ENCODE assay signal across 15 mouse cellular contexts in the genomic region with DNA sequence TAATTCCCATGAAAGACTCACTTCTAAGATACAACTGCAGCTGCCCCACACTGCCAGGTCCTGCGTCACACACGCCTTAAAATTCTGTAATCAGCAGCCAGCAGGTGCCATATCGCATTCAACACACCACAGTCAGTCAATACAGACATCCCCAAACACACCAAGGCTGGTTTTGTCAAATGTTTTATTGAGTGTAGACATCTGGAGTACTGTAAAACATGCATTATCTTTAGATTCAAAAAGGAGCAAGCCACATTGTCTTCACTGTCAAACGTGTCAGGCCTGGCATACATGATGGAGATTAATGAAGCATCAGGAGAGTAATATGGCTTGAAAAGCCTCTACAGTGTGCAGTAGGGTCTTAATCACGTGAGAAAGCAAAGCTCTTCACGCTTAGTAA.
DNase-seq lines count a peak whose midpoint lies in the region; ATAC-seq and TF ChIP-seq lines count a peak whose summit lies in the region.
"Had no signal": no experiment of that assay in that cellular context is flagged by ENCODE, and none has a peak within 500 bp of the region (broad histone marks: within the 10 kb centered on the region; RNA-seq: fewer than 3 reads in every experiment).

No protein-coding gene starts in this region.

- no peak overlapping the region for H3K9ac ChIP-seq in forebrain, embryonic 15.5 days (replicated peaks)
- no peak overlapping the region for H3K9ac ChIP-seq in forebrain, postnatal 0 days
- no peak overlapping the region for H3K9ac ChIP-seq in MEL (ENCODE audit: control insufficient read depth, low read depth, low read length, poor library complexity, severe bottlenecking)
- H3K9ac ChIP-seq: embryonic facial prominence, embryonic 12.5 days; heart, embryonic 15.5 days; lung, embryonic 14.5 days had no signal

- no peak overlapping the region for H3K4me3 ChIP-seq in forebrain, embryonic 15.5 days
- no peak overlapping the region for H3K4me3 ChIP-seq in forebrain, postnatal 0 days (ENCODE audit: low read depth, low read length)
- no peak overlapping the region for H3K4me3 ChIP-seq in MEL (ENCODE audit: control insufficient read depth in 1 of 2, insufficient read depth in 1 of 2, low read depth in 2 of 2, low read length in 2 of 2)
- H3K4me3 ChIP-seq in erythroblast, embryonic 14.5 days (replicated peaks), result peak overlapping the region; percentile 33
- H3K4me3 ChIP-seq: embryonic facial prominence, embryonic 12.5 days; heart, embryonic 15.5 days; midbrain, embryonic 10.5 days had no signal

- no peaks in the 10 kb centered on the region for H3K79me2 ChIP-seq in MEL (ENCODE audit: control insufficient read depth, insufficient read depth, low read length, poor library complexity)

- no peak for DNase-seq in forebrain, postnatal 0 days
- DNase-seq in MEL (ENCODE audit: low read depth, low spot score) (peak; percentile 84), adipocyte (ENCODE audit: low spot score) (no peak)
- no peak for DNase-seq in ovary, postnatal 14 days (ENCODE audit: low spot score)
- DNase-seq: adrenal gland, adult 2 months; cerebellum, adult 8-10 months; kidney, postnatal 25 days; lung, embryonic 14.5 days had no signal

- H3K27me3 ChIP-seq in forebrain, embryonic 15.5 days, result no peaks in the 10 kb centered on the region
- no peaks in the 10 kb centered on the region for H3K27me3 ChIP-seq in forebrain, postnatal 0 days (ENCODE audit: insufficient read depth, low read length)
- no peaks in the 10 kb centered on the region for H3K27me3 ChIP-seq in MEL (ENCODE audit: control insufficient read depth in 1 of 2, insufficient read depth in 2 of 2, low read length in 2 of 2)
- H3K27me3 ChIP-seq in erythroblast, embryonic 14.5 days (ENCODE audit: control insufficient read depth), result no peaks in the 10 kb centered on the region
- H3K27me3 ChIP-seq: embryonic facial prominence, embryonic 12.5 days; heart, embryonic 15.5 days had no signal

- no peak overlapping the region for H3K4me2 ChIP-seq in forebrain, embryonic 15.5 days (replicated peaks)
- H3K4me2 ChIP-seq in forebrain, postnatal 0 days (ENCODE audit: low read depth), result no peak overlapping the region
- H3K4me2 ChIP-seq: embryonic facial prominence, embryonic 12.5 days; heart, embryonic 15.5 days; lung, embryonic 14.5 days had no signal

- H3K36me3 ChIP-seq in forebrain, embryonic 15.5 days, result no peaks in the 10 kb centered on the region
- no peaks in the 10 kb centered on the region for H3K36me3 ChIP-seq in forebrain, postnatal 0 days (ENCODE audit: insufficient read depth)
- no peaks in the 10 kb centered on the region for H3K36me3 ChIP-seq in MEL (ENCODE audit: control insufficient read depth in 1 of 2, insufficient read depth in 2 of 2, low read length in 2 of 2)
- H3K36me3 ChIP-seq in erythroblast, embryonic 14.5 days (ENCODE audit: control insufficient read depth), result peaks cover 28% of the 10 kb centered on the region
- H3K36me3 ChIP-seq: embryonic facial prominence, embryonic 12.5 days; heart, embryonic 15.5 days had no signal

- H3K27ac ChIP-seq in forebrain, embryonic 15.5 days (replicated peaks), result peak overlapping the region; percentile 17; the same call in 1 of the 2 replicates
- H3K27ac ChIP-seq in forebrain, postnatal 0 days (ENCODE audit: low read depth, low read length), result no peak overlapping the region
- no peak overlapping the region for H3K27ac ChIP-seq in MEL (ENCODE audit: control insufficient read depth, low read depth, low read length)
- H3K27ac ChIP-seq: embryonic facial prominence, embryonic 12.5 days; heart, embryonic 15.5 days; midbrain, embryonic 10.5 days had no signal

- 41% methylated on average over 6 of the region's 6 CpGs for WGBS in forebrain, embryonic 15.5 days
- WGBS in forebrain, postnatal 0 days, result 40% methylated on average over 6 of the region's 6 CpGs

- no peak for ATAC-seq in forebrain, embryonic 15.5 days (replicated peaks)
- ATAC-seq in forebrain, postnatal 0 days, result no peak
- ATAC-seq in megakaryocyte-erythroid progenitor cell, adult 5-6 weeks (replicated peaks; ENCODE audit: low FRiP score, low TSS enrichment, poor library complexity, severe bottlenecking), result peak; percentile 97
- no peak for ATAC-seq in inflammation-experienced regulatory T-cells, adult 6 months

- no peaks in the 10 kb centered on the region for H3K9me3 ChIP-seq in forebrain, embryonic 15.5 days
- H3K9me3 ChIP-seq in forebrain, postnatal 0 days (ENCODE audit: low read length), result no peaks in the 10 kb centered on the region
- no peaks in the 10 kb centered on the region for H3K9me3 ChIP-seq in MEL (replicated peaks; ENCODE audit: insufficient read depth, low read length)
- no peaks in the 10 kb centered on the region for H3K9me3 ChIP-seq in erythroblast, embryonic 14.5 days (ENCODE audit: control insufficient read depth, low read length)
- H3K9me3 ChIP-seq: embryonic facial prominence, embryonic 12.5 days; heart, embryonic 15.5 days; midbrain, embryonic 10.5 days had no signal

- peaks cover 32% of the 10 kb centered on the region for H3K4me1 ChIP-seq in forebrain, embryonic 15.5 days
- 0 out of 2 replicates have a peak, but pooled peaks cover 1% of the 10 kb centered on the region for H3K4me1 ChIP-seq in forebrain, postnatal 0 days (ENCODE audit: insufficient read depth)
- no peaks in the 10 kb centered on the region; a peak in 1 of 4 replicates for H3K4me1 ChIP-seq in MEL (ENCODE audit: control insufficient read depth in 1 of 2, insufficient read depth in 2 of 2, low read length in 2 of 2)
- peaks cover 75% of the 10 kb centered on the region for H3K4me1 ChIP-seq in erythroblast, embryonic 14.5 days (ENCODE audit: control insufficient read depth)
- H3K4me1 ChIP-seq: embryonic facial prominence, embryonic 12.5 days had no signal

- TF ChIP-seq EP300 in MEL (IDR thresholded peaks at IDR 0.05; ENCODE audit: low read depth in 1 of 2, low read length in 2 of 2), result peak; percentile 74 to 89

- TF ChIP-seq RAD21 in MEL (IDR thresholded peaks at IDR 0.05; ENCODE audit: low read depth, low read length), result no peak

- no peak for TF ChIP-seq POLR2A in MEL (IDR thresholded peaks at IDR 0.05; ENCODE audit: control insufficient read depth in 1 of 2, insufficient read depth in 1 of 2, low read depth in 1 of 2, low read length in 2 of 2, poor library complexity in 1 of 2)

- TF ChIP-seq CTCF in forebrain, postnatal 0 days (IDR thresholded peaks at IDR 0.05; ENCODE audit: low read depth), result no peak
- no peak for TF ChIP-seq CTCF in MEL (IDR thresholded peaks at IDR 0.05 in 2 of 3, conservative IDR thresholded peaks at IDR 0.05 in 1 of 3; ENCODE audit: control insufficient read depth in 1 of 3, insufficient read depth in 1 of 3, low read depth in 2 of 3, low read length in 3 of 3, poor library complexity in 1 of 3, severe bottlenecking in 1 of 3)

TF ChIP-seq in MEL, 35 proteins besides CTCF, POLR2A, EP300 and RAD21 (continues in another document):
- no peak for TF ChIP-seq HCFC1 (IDR thresholded peaks at IDR 0.05; ENCODE audit: low read depth, low read length)
- no peak for TF ChIP-seq E2F4 (IDR thresholded peaks at IDR 0.05; ENCODE audit: borderline replicate concordance, low read depth, low read length)
- no peak for TF ChIP-seq ZNF384 (IDR thresholded peaks at IDR 0.05; ENCODE audit: low read depth, low read length)
- TF ChIP-seq MEF2A (IDR thresholded peaks at IDR 0.05; ENCODE audit: extremely low read depth, insufficient replicate concordance, low read depth, low read length, poor library complexity, severe bottlenecking), result no peak
- TF ChIP-seq NRF1 (IDR thresholded peaks at IDR 0.05; ENCODE audit: insufficient read depth, low read depth, low read length, poor library complexity, severe bottlenecking), result no peak
- TF ChIP-seq ZKSCAN1 (IDR thresholded peaks at IDR 0.05; ENCODE audit: low read depth, low read length), result no peak
- TF ChIP-seq USF2 (IDR thresholded peaks at IDR 0.05; ENCODE audit: borderline replicate concordance in 1 of 2, insufficient read depth in 1 of 2, low read depth in 1 of 2, low read length in 2 of 2), result no peak
- TF ChIP-seq SMC3 (IDR thresholded peaks at IDR 0.05; ENCODE audit: low read depth, low read length), result no peak
- TF ChIP-seq KAT2A (conservative IDR thresholded peaks at IDR 0.05; ENCODE audit: low read depth, low read length), result no peak
- TF ChIP-seq RCOR1 (IDR thresholded peaks at IDR 0.05; ENCODE audit: low read depth, low read length), result peak; percentile 49; the same call in 1 of the 2 replicates
- TF ChIP-seq MYC (IDR thresholded peaks at IDR 0.05; ENCODE audit: low read depth, low read length), result peak; percentile 65; the same call in 1 of the 2 replicates
- no peak for TF ChIP-seq CHD2 (IDR thresholded peaks at IDR 0.05; ENCODE audit: low read length)
- no peak for TF ChIP-seq MAFK (IDR thresholded peaks at IDR 0.05; ENCODE audit: borderline replicate concordance, low read depth, low read length)
- no peak for TF ChIP-seq ZC3H11A (IDR thresholded peaks at IDR 0.05; ENCODE audit: low read depth, low read length)
- peak; percentile 25; the same call in 1 of the 2 replicates for TF ChIP-seq MAX (IDR thresholded peaks at IDR 0.05; ENCODE audit: low read length)
- TF ChIP-seq SIN3A (IDR thresholded peaks at IDR 0.05; ENCODE audit: low read length), result peak; percentile 57
- no peak for TF ChIP-seq USF1 (IDR thresholded peaks at IDR 0.05; ENCODE audit: low read depth, low read length)
- peak; percentile 65; the same call in 1 of the 2 replicates for TF ChIP-seq BHLHE40 (IDR thresholded peaks at IDR 0.05; ENCODE audit: borderline replicate concordance, low read depth, low read length)
- no peak for TF ChIP-seq GABPA (IDR thresholded peaks at IDR 0.05; ENCODE audit: low read depth, low read length)
- TF ChIP-seq ELF1 (IDR thresholded peaks at IDR 0.05; ENCODE audit: low read depth, low read length), result no peak
- no peak for TF ChIP-seq MAZ (IDR thresholded peaks at IDR 0.05; ENCODE audit: low read depth, low read length)
- TF ChIP-seq ETS1 (IDR thresholded peaks at IDR 0.05; ENCODE audit: low read depth, low read length), result peak; percentile 81
- TF ChIP-seq UBTF (IDR thresholded peaks at IDR 0.05; ENCODE audit: borderline replicate concordance, insufficient read depth, low read depth, low read length), result no peak
- peak; percentile 91 for TF ChIP-seq TAL1 (IDR thresholded peaks at IDR 0.05; ENCODE audit: low read length)
- no peak for TF ChIP-seq POLR2AphosphoS5 (IDR thresholded peaks at IDR 0.05; ENCODE audit: borderline replicate concordance, low read depth, low read length)
- TF ChIP-seq GATA1 (IDR thresholded peaks at IDR 0.05; ENCODE audit: low read depth, low read length), result peak; percentile 88
- no peak for TF ChIP-seq MYB (IDR thresholded peaks at IDR 0.05; ENCODE audit: low read depth, low read length)
- TF ChIP-seq NELFE (IDR thresholded peaks at IDR 0.05; ENCODE audit: low read depth, low read length), result no peak
- TF ChIP-seq TCF12 (IDR thresholded peaks at IDR 0.05; ENCODE audit: low read depth, low read length), result peak; percentile 96
- TF ChIP-seq CHD1 (IDR thresholded peaks at IDR 0.05; ENCODE audit: low read depth, low read length), result no peak
- TF ChIP-seq JUND (IDR thresholded peaks at IDR 0.05; ENCODE audit: low read depth, low read length), result no peak
